Mouse (Mus musculus) ES-E14 (cell line): ENCODE data around the gene Armc12. TPM values are rescaled to one million over a fixed set of nuclear protein-coding genes. Genes with fewer than 3 reads are reported as not detected.

Experiments
- DNase-seq: peaks from one replicate; pipeline ENCODE4 v3.0.0-alpha.2; 2013; ENCODE audit warnings: low read depth, low spot score
- H3K27ac ChIP-seq: 2 replicates; pipeline ENCODE4 v1.5.1; 2012; ENCODE audit warnings: low read depth, mild to moderate bottlenecking, low read length, moderate library complexity, mixed read lengths; ENCODE audit not compliant: poor library complexity, insufficient read depth, severe bottlenecking
- H3K36me3 ChIP-seq: 2 replicates; pipeline ENCODE4 v1.6.1; 2012; ENCODE audit warnings: mild to moderate bottlenecking, low read length, moderate library complexity, mixed read lengths; ENCODE audit not compliant: control insufficient read depth, poor library complexity, insufficient read depth, severe bottlenecking
- H3K4me1 ChIP-seq, 2 experiments: fragments of 150-350 bp in 1 of 2; sonication (generic) in 1 of 2; 2 replicates each; pipeline ENCODE4 v1.6.1; 2012; ENCODE audit warnings: low read length in 2 of 2, mild to moderate bottlenecking in 1 of 2, mixed read lengths in 1 of 2; ENCODE audit not compliant: control insufficient read depth in 2 of 2, insufficient read depth in 2 of 2, poor library complexity in 1 of 2
- H3K4me3 ChIP-seq, 2 experiments: fragments of 150-350 bp in 1 of 2; sonication (generic) in 1 of 2; 2 replicates each; pipeline ENCODE4 v1.5.1; 2012; ENCODE audit warnings: low read length in 2 of 2, low read depth in 1 of 2, mild to moderate bottlenecking in 1 of 2, mixed read lengths in 1 of 2; ENCODE audit not compliant: insufficient read depth in 1 of 2, poor library complexity in 1 of 2, severe bottlenecking in 1 of 2
- H3K9ac ChIP-seq: 2 replicates; pipeline ENCODE4 v1.6.1; 2012; ENCODE audit warnings: low read depth, mild to moderate bottlenecking, low read length, mixed read lengths; ENCODE audit not compliant: poor library complexity, insufficient read depth, severe bottlenecking
- H3K9me3 ChIP-seq: fragments of 150-350 bp; sonication (generic); 2 replicates; pipeline ENCODE4 v1.6.1; 2012; ENCODE audit warnings: low read depth, mild to moderate bottlenecking, low read length; ENCODE audit not compliant: control insufficient read depth, insufficient read depth
- CHD2 ChIP-seq: IDR thresholded peaks from 2 replicates; pipeline ENCODE4 v1.6.1; 2014; ENCODE audit warnings: mild to moderate bottlenecking, low read depth, low read length, inconsistent platforms
- HCFC1 ChIP-seq: IDR thresholded peaks from 2 replicates; pipeline ENCODE4 v1.6.1; 2012; ENCODE audit warnings: low read length, inconsistent platforms, borderline replicate concordance; ENCODE audit not compliant: insufficient read depth
- MAFK ChIP-seq: IDR thresholded peaks from 2 replicates; pipeline ENCODE4 v1.6.1; 2014; ENCODE audit warnings: mild to moderate bottlenecking, low read depth, low read length, inconsistent platforms; ENCODE audit not compliant: insufficient read depth
- ZC3H11A ChIP-seq: IDR thresholded peaks from 2 replicates; pipeline ENCODE4 v1.6.1; 2012; ENCODE audit warnings: low read depth, mild to moderate bottlenecking, inconsistent platforms, low read length, borderline replicate concordance
- ZNF384 ChIP-seq: IDR thresholded peaks from 2 replicates; pipeline ENCODE4 v1.6.1; 2012; ENCODE audit warnings: low read depth, low read length, inconsistent platforms
- in situ Hi-C, 2 experiments: fragments of 600-800 bp; cut with MboI; formaldehyde crosslinking; loops; one replicate each; pipeline ENCODE4 v1.15.1; 2025; ENCODE audit warnings: low sequenced_read_pairs in 2 of 2, inconsistent platforms in 1 of 2; ENCODE audit not compliant: unreplicated experiment in 2 of 2
- total RNA-seq: library from RNA; depleted of rRNA; stranded (reverse); fragments of 300-350 nt; gene quantifications from 2 replicates; pipeline ENCODE4 v1.2.3, GENCODE M21; 2012

Gene Armc12
- total RNA-seq, 1 experiment = not detected

GRCm38 (mm10) chr17:28486720-28487119, 43.9 kb upstream of the Armc12 start:
- no peak for DNase-seq
- TF ChIP-seq ZNF384 = no peak
- TF ChIP-seq MAFK = no peak
- TF ChIP-seq HCFC1 = no peak
- TF ChIP-seq ZC3H11A = no peak
- TF ChIP-seq CHD2 = no peak
- Histone ChIP-seq H3K27ac (no peak overlapping the region), H3K4me1 (peaks cover 2 to 9% of the 10 kb centered on the region in 2 experiments; a peak in 2 of 4 replicates), H3K9ac (peak overlapping the region; percentile 12; the same call in 1 of the 2 replicates), H3K36me3 (peaks cover 2% of the 10 kb centered on the region; the same call in 1 of the 2 replicates), H3K4me3 (peak overlapping the region; percentile 30 to 58; a peak in 2 of 4 replicates), H3K9me3 (no peaks in the 10 kb centered on the region)
- in situ Hi-C loops = no loop called here

DNA sequence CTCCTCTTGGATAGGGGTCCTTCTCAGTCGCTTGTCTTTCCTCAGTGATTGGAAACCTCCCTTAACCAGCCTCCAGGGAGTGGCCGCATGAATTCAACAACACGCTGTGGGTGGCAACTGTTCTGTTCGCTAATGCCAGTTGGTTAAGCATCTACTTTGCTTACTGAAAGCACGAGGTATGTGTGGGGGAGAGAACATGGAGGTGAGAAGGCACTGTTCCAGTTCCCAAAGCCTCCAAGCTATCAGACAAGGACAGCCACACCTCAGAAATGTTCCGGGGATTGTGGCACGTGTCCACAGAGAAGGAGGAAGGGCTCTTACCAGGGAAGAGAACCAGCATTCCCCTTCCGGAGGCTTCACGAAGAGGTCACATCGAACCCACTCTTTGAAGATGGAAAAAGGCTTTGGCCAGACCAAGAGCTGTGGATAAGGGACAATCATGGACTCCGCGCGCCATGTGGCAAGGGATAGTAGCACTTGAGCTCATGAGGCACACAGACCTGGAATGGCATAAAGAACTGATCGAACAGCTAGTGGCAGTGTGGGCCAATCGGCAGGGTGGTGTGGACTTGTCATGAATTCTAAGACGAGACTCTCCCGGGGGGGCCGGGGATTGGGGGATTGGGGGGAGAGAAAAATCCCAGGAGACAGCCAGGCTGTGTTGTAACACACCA, 42.9 kb upstream of the Armc12 start:
- no peak overlapping the region for H3K9ac ChIP-seq
- peaks cover 2 to 9% of the 10 kb centered on the region in 2 experiments; a peak in 2 of 4 replicates for H3K4me1 ChIP-seq
- peaks cover 1% of the 10 kb centered on the region; the same call in 1 of the 2 replicates for H3K36me3 ChIP-seq
- TF ChIP-seq ZC3H11A = no peak
- TF ChIP-seq MAFK = no peak
- TF ChIP-seq ZNF384 = no peak
- TF ChIP-seq HCFC1 = no peak
- TF ChIP-seq CHD2 = no peak
- no peaks in the 10 kb centered on the region for H3K9me3 ChIP-seq
- no peak for DNase-seq
- in situ Hi-C loops = no loop called here
- H3K27ac ChIP-seq = no peak overlapping the region; the same call in 1 of the 2 replicates
- H3K4me3 ChIP-seq = no peak overlapping the region

GRCm38 (mm10) chr17:28488258-28489013, 42.2 kb upstream of the Armc12 start:
- no peaks in the 10 kb centered on the region for H3K36me3 ChIP-seq
- no peaks in the 10 kb centered on the region for H3K9me3 ChIP-seq
- in situ Hi-C loops = no loop called here
- no peak overlapping the region for H3K9ac ChIP-seq
- TF ChIP-seq MAFK (no peak), ZNF384 (peak; percentile 43; the same call in 1 of the 2 replicates), HCFC1 (no peak)
- H3K4me1 ChIP-seq = peaks cover 2 to 5% of the 10 kb centered on the region in 2 experiments; a peak in 2 of 4 replicates
- H3K27ac ChIP-seq = no peak overlapping the region
- H3K4me3 ChIP-seq = no peak overlapping the region
- no peak for DNase-seq

- no peak overlapping the region for H3K9ac ChIP-seq
- in situ Hi-C loops = no loop called here
- H3K36me3 ChIP-seq = no peaks in the 10 kb centered on the region
- no peaks in the 10 kb centered on the region for H3K9me3 ChIP-seq
- H3K27ac ChIP-seq = no peak overlapping the region
- no peak for DNase-seq
- no peak overlapping the region; a peak in 1 of 4 replicates for H3K4me3 ChIP-seq
- H3K4me1 ChIP-seq = peaks cover 0 to 5% of the 10 kb centered on the region in 2 experiments; a peak in 2 of 4 replicates
- no peak for TF ChIP-seq ZNF384
- no peak for TF ChIP-seq HCFC1
- TF ChIP-seq ZC3H11A = no peak
- TF ChIP-seq CHD2 = no peak
- TF ChIP-seq MAFK = no peak
Observed at GRCm38 (mm10) chr17:28491035-28491770, 39.4 kb upstream of the Armc12 start.
